Mouse (Mus musculus) forelimb bud, embryonic 11.5 days (tissue): ENCODE measurements around the gene Vldlr.
A peak's percentile ranks its signal among the peaks of the same experiment; 100 is the strongest.

Experiments used
- DNase-seq: peaks from one replicate; pipeline ENCODE4 v3.0.0-alpha.2; 2012; ENCODE audit warnings: low read depth, low spot score

The Vldlr gene

DNA sequence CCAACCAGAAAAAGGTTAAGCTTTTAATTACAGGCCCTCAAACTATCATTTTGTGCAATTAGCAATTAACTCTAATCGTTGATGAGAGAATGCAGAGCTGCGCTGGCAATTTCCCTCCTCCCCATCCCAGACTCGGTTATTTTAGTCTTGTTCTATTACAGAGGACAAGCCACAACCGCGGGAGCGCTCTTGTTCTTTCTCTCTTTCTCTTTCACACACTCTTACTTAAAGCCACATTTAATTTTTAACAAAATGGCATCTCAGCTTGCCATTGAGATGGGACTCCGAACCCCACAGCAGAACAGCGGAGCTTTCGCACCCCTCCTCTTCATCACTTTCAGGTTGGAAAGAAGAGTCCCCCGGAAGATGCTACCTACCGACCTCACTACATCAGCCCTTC is at the start of gene Vldlr:
Gene Vldlr (plus strand): TSS at position 167 of the 400 bp plus-strand sequence.
- no peak for DNase-seq

DNA sequence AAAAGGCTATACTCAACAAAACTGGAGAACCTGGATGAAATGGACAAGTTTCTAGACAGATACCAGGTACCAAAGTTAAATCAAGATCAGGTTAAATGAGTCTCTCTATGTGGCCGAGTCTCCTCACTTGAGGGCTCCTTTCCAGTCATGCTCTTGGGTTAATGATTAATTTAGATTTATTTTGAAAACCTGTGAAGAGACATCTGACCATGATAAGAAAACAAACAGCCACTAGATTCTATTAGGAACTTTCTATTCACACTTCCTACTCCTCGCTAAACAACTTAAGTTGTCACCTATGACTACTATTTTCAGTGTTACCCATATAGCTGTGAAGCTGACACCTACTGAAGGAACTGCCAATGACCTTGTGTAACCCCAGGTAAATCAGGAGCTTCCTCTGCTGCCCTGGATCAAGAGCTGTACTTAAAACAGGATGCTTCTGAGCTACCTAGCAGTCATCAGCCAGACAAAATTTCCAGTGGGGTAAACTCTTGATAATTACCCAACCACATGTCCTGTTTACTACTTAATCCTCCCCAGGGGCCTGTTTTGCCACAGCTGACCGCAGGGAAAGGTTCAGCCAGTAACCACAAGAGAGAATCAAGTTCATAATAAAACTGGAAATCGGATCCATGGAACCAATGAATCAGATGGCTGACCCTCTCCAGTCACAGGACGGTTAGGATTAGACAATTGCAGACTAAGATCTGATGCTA is 48.5 kb upstream of the Vldlr start:
- no peak for DNase-seq

DNA sequence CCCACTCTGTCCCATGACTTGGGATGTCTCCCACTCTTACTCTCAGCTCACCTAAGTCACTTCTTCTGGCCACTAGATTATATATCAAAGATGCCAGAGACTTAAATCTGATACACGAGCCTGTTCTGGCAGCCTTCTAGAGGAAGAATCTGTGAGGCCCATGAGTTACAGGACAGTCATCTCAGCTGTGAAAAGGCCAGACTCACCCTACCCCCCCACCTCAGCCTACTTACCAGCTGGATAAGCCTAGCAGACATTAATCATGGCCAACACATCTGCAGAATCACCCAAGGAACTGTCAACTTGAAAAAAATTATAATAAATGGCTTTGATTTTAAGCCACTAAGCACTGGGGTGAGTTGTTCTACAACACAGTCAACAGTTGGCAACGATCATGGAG is 42.4 kb upstream of the Vldlr start:
- DNase-seq: no peak

DNA sequence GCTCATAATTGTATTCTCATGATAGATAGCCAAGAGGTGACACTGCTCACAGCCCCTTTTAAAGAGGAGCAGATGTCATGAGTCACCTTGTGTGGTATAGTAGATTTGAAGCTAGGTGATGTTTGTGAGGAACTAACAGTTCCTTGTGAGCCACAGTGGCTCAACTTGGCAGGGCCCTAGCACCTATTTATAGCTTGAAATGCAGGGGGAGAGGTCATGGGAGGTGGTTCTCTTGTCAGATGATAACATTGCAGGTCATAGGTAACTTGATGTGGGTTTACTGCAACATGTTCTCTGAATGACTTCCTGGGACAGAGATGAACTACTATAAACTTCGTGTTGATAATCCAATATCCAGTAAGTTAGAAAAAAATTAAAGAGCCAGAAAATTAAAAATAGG is 40.7 kb upstream of the Vldlr start:
- DNase-seq: no peak

DNA sequence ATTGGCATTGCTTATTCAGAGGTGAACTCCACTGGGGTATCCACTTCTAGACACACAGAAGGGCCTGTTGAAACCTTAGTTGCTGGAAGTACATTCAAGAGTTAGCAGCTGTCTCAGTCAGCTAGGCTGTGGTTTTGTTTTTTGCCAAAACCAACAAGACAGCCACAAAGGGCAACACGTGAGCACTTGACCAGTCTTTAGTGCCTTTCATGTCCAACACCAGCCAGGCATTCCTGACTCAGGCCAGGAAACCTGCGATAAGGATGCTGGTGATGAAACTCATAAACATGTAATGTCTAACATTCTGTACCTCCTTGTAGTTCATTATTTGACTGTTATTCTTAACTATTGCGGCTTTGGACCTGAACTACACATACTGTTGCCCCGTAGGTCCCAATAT is 39.7 kb upstream of the Vldlr start:
- DNase-seq: no peak

DNA sequence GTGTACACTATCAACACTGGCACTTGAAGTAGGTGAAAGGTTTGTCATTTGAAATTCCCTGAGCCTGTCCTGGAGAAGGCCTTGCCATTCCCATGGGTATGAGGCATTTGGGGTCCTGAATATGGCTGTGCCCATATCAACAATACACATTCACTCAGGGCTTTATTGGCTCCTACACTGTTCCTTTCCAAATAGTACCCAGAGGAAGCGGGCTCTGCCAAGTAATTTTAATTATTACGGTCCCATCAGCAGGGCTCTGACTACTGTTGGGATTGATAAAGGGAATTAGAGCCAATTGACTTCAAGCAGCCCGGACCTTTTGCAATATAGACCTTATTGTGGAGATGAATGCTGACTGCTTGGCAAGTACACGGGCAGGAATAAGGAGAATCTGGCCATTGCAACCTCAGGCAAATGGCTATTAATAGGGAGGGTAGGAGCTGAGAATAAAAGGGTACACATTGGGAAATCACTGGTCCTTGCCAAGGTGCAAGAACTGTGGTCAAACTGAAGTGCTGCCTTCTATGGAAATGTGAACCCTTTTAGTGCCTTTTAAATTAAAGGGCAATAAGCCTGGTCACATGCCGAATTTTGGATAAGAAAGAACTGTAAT is 38.0 kb upstream of the Vldlr start:
- DNase-seq: no peak

DNA sequence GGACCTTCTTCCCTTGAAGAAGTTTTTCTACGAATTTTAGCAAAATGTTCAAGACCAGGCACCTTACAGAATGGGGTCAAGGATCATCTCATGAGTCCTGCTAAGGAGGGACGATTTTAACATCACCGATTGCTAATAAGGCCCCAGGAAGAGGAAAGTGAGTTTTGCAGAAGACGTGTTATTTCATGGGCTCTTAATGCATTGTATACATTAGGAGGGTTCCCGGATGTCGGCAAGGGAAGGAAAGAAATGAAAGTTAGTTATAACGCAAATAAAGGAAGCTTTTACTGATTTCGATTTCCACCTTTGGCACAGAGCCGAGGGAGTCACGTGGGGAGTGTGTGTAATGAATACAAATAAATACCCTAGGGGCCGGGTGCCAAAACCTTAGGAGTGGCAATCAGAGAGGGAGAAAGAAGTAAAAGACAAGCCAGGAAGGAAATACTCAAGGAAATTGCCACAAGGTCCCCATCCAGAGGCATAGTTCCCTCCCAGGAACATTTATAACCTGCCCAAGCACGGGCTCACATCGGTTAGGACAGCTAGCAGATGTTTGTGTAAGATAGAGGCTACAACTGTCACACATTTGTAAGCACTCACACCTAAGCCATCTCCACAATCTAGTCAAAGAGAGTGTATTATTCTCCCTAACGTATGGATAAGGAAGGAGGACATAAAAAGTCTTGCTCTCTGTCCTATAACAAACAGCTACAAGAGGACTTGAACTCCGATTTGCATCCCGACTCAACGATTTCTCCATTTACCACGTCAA is 35.7 kb upstream of the Vldlr start:
- DNase-seq: no peak

DNA sequence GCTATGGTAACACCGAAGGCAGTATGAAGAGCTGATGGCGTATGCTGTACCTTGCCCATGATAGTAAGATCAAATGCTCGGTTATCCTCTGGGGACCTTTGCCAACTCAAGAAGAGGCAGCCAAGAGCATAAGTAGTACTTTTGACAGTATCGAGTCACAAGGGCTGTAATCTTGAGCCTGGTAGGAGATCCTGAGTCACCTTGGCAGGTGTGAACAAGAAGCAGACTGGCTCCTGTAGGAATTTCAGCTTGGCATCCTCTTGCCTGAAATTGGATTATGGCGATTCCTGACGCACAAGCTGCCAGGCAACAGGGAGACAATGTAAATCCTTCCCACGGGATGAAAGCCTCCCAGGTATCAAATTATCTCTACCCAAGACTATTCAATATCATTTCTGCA is 32.8 kb upstream of the Vldlr start:
- no peak for DNase-seq

DNA sequence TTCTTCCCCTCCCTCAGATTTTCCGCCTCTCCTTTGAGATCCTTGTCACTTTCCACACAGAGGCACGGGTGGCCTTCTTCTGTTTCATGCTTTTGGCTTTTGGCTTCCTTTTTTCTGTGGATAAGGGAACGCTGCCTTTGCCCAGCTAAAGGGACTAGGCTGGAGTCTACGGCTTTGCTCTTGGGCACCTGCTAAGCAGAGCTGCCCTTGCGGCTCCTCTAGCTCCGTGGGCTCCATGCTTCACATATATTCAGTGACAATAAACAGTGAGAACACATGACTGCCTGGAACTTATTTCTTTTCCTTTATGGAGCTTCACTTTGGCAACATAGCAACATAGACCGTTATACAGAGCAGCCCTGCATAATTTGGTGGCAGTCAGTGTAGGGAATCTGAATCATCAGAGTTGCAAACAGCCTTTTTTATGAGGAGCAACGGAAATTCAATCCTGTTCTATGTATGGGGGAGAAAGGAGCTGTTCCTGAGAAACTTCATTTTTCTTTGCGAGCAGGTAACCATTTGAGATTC is 12.5 kb upstream of the Vldlr start:
- no peak for DNase-seq

DNA sequence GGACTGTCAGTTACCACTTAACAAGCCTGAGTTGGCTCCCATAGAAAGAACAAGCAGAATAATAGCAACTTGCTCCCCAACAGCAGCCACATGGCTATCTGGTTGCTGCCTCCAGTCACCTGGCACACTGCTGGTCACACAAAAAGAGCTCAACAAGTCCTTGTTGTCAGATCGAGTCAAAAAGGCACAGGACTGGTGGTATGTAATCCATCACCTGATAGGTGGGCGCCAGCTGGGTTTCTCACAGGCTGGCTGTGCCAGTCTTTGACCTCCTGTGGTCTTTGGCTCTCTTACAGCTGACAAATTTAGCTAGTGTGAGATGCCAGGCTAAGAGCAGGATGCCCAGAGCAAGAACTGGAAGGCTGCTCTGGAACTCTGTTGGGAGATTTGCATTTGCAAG is 5.3 kb upstream of the Vldlr start:
- DNase-seq: no peak

DNA sequence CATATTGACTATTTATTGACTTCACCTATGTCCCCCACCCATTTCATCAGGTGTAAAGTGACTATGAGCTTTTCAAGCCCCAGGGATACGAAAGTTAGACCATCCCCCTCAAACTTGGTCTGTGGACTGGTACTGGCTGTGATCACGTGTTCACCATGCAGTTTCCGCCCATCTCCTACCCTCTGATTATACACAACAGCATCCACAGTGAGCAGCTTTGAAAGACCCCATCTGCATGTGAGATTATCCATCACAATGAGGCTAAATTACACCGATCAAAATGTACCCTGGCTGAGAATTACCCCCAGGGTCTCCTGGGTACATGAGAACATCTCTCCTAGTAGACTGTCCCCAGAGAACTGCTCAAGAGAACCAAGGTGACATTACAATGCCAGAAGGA is 688 bp upstream of the Vldlr start:
- no peak for DNase-seq

DNA sequence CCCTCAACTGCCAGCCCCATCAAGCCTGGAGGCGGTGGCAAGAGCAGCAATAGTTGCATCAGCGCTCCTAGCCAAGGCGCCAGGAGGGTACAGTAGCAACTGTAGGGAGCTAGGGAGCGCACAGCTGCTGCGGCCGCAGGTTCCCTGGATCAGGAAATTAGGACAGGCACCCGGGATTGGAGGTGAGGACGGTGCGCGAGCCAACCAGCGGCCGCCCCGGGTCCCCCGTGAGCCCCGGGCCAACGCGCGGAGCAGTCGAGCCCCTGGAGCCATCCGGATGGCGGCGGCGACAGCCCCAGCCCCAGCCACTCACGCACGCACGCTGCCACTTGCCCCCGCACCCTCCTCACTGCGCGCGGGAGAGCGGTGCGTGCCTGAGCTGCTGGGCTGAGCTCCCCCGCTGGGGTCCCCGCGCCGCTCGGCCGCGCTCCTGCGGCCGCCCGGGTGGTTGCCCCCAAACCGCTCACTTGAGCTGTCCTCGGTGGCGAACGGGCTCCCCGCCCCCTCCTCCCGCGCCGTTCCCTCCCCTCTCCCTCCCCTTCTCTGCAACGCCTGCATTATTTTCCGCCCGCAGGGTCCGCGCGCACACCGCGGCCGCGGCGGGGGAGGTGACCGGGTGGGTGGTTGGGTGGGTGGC is 601 bp downstream of the Vldlr start:
- DNase-seq: peak; percentile 65

DNA sequence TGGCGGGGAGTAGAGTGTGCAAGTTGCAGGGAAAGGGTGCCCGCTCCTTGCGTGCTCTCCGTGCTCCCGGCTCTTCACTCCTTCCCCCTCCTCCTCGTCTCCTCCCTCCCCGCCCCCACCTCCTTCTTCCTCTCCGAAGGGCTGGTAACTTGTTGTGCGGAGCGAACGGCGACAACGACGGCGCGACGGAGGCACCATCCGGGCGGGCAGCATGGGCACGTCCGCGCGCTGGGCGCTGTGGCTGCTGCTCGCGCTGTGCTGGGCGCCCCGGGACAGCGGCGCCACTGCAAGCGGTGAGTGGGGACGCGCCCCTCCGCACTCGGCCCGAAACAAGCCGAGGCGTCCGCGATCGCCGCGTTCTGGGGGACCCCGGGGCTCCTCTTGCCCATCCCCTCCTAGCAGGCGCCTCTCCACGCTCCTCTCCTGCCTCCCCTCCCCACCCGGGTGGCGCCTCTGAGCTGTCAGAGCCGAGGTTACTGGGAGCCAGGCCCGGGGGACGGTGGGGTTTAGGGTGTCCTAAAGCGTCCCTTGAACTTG is 1.2 kb downstream of the Vldlr start:
- DNase-seq: peak; percentile 13

DNA sequence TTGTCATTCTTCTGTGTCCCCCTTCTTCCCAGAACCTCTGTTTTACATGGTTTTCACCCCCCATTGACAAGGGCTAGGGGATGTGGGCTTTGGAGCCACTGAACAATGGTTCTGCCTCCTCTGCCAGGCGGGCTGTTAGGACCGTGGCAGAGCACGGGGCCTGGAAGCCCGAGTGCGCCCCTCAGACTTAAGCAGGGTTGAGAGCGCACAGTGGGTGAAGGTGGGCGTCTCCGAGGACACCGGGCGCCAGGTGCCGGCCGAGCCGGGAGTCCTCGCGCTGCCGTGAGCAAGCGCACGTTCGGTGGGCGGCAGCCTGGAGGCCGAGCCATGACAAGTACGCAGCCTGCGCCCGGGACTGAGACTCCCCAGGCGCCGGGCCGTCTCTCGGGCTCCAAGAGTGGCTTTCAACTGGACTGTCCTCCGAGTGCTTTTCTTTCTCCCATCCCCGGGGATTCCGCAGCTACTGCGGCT is 1.7 kb downstream of the Vldlr start:
- peak; percentile 12 for DNase-seq

DNA sequence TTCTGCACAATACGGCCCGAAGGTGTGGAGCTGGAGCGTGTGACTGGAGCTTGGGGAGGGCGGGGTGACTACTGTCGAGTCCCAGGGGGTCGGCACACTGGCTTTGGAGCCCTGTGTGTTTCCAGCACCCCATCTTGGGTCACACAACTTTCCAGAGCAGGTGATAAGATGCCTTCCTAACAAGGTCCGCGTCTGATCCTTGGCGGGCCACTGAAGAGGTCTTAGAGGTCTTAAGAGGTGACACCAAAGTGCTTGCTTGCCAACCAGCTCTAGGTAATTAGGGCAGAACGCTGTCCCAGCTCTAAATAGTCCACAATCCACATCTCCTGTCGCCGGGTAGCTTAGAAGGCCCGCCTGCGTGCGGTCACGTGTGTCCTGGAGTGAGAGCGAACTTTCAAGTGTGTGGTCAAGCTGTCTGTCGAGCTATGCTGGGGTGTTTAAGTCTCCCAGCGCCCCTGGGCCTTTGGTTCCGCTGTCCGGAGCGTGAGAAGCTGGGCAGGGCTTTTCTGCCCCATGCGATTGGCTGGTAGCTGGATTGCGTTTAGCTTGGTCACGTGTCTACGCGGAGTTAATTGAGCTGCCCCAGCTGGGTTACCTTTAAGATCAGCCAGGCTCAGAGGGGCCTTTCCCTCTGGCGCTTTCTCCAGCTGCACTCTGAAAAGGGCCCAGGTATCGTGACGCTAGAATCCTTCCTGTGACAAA is 2.4 kb downstream of the Vldlr start:
- DNase-seq: peak; percentile 68

DNA sequence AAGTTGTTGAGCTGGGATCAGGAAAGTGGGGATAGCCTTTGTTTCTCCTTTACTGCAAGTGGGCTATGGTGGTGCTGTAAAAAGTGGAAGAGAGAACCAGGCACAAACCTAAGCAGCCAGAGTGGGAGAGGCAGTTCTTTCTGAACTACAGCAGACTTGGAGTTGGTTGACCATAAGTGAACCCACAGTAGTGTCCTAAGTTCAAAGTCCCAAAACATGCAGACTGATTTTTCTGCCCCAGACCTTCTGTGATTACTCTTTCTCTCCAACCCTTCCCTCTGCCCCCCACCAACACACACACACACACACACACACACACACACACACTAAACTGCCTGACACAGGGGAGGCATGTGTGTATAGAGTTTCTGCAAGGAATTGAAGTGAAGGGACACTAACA is 3.3 kb downstream of the Vldlr start:
- DNase-seq: no peak

DNA sequence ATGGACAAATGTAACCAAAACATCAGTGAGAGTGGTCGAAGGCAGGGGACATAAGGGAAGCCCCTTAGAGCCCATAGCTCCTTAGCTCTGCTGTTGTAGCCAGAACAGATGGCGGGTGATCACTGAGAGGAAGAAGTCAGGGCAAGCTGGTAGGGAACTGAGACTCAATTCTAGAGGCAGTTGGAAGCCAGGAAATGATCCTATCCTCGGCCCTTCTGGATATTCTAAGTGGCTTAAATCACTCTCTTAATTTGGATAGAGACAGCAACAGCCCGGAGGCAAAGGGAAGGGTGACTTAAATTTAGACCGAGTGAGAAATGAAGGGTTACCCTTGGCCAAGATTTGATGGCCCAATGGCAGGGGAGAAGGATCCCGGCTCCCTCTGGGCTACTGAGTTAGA is 6.8 kb downstream of the Vldlr start:
- DNase-seq: no peak

DNA sequence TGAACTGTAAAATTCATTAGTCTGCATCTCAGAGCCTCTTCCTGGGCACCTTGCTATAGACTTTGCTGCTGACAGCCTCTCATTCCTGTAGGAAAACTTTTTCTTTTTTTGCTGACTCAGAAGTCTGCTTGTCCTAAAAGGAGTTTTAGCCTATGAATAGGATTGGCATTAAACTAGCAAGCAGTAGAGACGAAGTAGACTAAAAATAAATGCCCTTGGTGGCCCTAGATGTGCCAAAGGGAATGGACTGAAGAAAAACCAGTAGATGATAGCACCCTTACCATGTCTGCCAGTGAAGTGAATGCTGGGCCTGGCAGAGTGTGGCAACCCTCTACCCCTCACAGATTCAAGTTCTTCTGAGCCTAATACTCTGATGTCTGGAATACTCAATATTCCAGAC is 8.1 kb downstream of the Vldlr start:
- DNase-seq: no peak

DNA sequence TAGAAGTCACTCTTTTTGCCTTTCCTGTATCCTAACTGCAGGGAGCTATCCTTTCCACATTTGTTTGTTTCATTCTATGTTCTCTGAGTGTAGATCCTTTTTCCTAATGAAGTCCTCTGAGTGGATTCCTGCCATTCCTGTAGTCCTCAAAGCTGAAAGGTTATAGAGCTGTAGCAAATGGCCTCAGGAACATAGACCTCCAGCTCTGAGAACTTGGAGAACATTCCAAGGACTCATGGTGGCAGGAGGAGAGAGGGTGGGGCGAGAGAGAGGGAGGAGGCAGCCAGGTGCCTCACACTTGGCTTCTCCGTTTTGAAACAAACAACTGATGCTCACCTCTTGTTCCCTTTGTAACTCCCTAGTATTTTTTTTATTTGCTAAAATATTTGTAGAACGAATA is 10.3 kb downstream of the Vldlr start:
- no peak for DNase-seq

DNA sequence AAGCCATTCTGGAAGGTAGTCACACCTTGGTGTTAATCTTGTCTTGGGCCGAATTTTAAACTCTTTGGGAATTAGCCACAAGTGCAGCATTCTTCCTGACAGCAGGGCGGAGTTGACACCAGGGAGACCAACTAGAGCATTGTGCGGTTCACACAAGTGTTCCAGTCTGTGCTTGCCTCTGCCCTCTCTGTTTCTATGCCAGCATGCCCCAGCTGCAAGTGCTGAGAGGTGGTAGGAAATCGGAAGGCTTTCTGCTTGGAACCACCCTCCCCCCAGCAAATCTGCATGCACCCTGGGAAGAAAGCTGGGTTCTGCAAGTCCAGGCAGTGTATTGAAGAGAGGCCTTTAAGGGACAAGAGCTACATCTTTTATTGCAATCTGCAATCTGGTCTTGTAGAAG is 10.8 kb downstream of the Vldlr start:
- no peak for DNase-seq

DNA sequence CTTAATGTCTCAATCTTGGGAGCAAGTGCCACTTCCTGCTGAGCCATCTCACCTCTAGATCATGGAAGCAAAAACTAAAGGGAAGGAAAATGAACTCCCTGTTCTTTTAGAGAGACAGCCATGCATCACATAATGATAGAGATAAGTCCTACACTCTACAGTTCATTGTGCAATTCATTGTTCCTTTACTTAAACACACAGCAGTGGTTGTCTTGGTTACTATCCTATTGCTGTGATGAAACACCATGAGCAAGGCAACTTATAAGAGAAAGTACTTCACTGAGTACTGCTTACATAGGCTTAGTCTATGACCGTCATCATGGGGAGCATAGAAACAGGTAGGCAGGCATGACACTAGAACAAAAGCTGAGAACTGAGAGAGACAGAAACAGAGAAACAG is 12.0 kb downstream of the Vldlr start:
- no peak for DNase-seq
